Mouse (Mus musculus): ENCODE measurements at regions not wholly inside any gene's neighbourhood (a gene's known extent, or its start where the extent isn't known, plus 50 kb on each side); places are given as distances from the start of the nearest gene placed in this dataset.

- no peak overlapping the region for H3K4me2 ChIP-seq (ENCODE audit: low read depth)
- no peak for DNase-seq (ENCODE audit: low spot score)
- 71% methylated on average over 3 of the region's 3 CpGs for WGBS
- no peaks in the 10 kb centered on the region for H3K4me1 ChIP-seq (ENCODE audit: control insufficient read depth, insufficient read depth, low read length)
- no peak for ATAC-seq (ENCODE audit: insufficient read depth, low FRiP score, low TSS enrichment)
- H3K9ac ChIP-seq (ENCODE audit: low read length): no peak overlapping the region
- no peaks in the 10 kb centered on the region for H3K36me3 ChIP-seq (ENCODE audit: control insufficient read depth, insufficient read depth, low read length)
- no peaks in the 10 kb centered on the region for H3K9me3 ChIP-seq (ENCODE audit: control insufficient read depth, low read length)
- no peak overlapping the region for H3K4me3 ChIP-seq (ENCODE audit: low read depth, low read length)
- H3K27me3 ChIP-seq (ENCODE audit: control insufficient read depth, insufficient read depth, low read length): no peaks in the 10 kb centered on the region
- H3K27ac ChIP-seq (ENCODE audit: low read depth, low read length): no peak overlapping the region
Measured at GRCm38 (mm10) chr1:33098062-33098461, 551.0 kb upstream of the Gm5415 start.

GRCm38 (mm10) chr1:33096851-33097250, 549.8 kb upstream of the Gm5415 start:
- no peak for ATAC-seq (ENCODE audit: insufficient read depth, low FRiP score, low TSS enrichment)
- Histone ChIP-seq H3K4me1 (ENCODE audit: control insufficient read depth, insufficient read depth, low read length) (no peaks in the 10 kb centered on the region), H3K9ac (ENCODE audit: low read length) (no peak overlapping the region), H3K27me3 (ENCODE audit: control insufficient read depth, insufficient read depth, low read length) (no peaks in the 10 kb centered on the region), H3K4me3 (ENCODE audit: low read depth, low read length) (no peak overlapping the region), H3K9me3 (ENCODE audit: control insufficient read depth, low read length) (no peaks in the 10 kb centered on the region), H3K36me3 (ENCODE audit: control insufficient read depth, insufficient read depth, low read length) (no peaks in the 10 kb centered on the region), H3K4me2 (ENCODE audit: low read depth) (no peak overlapping the region), H3K27ac (ENCODE audit: low read depth, low read length) (no peak overlapping the region)
- 86% methylated on average over 1 of the region's 1 CpGs for WGBS
- DNase-seq (ENCODE audit: low spot score): no peak

- 91% methylated on average over 1 of the region's 1 CpGs for WGBS
- H3K4me3 ChIP-seq (ENCODE audit: low read depth, low read length): no peak overlapping the region
- H3K9ac ChIP-seq (ENCODE audit: low read length): no peak overlapping the region
- no peaks in the 10 kb centered on the region for H3K27me3 ChIP-seq (ENCODE audit: control insufficient read depth, insufficient read depth, low read length)
- no peak for ATAC-seq (ENCODE audit: insufficient read depth, low FRiP score, low TSS enrichment)
- DNase-seq (ENCODE audit: low spot score): no peak
- H3K4me1 ChIP-seq (ENCODE audit: control insufficient read depth, insufficient read depth, low read length): no peaks in the 10 kb centered on the region
- H3K4me2 ChIP-seq (ENCODE audit: low read depth): no peak overlapping the region
- H3K9me3 ChIP-seq (ENCODE audit: control insufficient read depth, low read length): no peaks in the 10 kb centered on the region
- H3K27ac ChIP-seq (ENCODE audit: low read depth, low read length): no peak overlapping the region
- no peaks in the 10 kb centered on the region for H3K36me3 ChIP-seq (ENCODE audit: control insufficient read depth, insufficient read depth, low read length)
Measured at GRCm38 (mm10) chr1:33074551-33074950, 527.5 kb upstream of the Gm5415 start.

GRCm38 (mm10) chr1:33058010-33058409, 510.9 kb upstream of the Gm5415 start:
- Histone ChIP-seq H3K4me1 (ENCODE audit: control insufficient read depth, insufficient read depth, low read length) (no peaks in the 10 kb centered on the region), H3K4me2 (ENCODE audit: low read depth) (no peak overlapping the region), H3K27me3 (ENCODE audit: control insufficient read depth, insufficient read depth, low read length) (no peaks in the 10 kb centered on the region), H3K27ac (ENCODE audit: low read depth, low read length) (no peak overlapping the region), H3K9me3 (ENCODE audit: control insufficient read depth, low read length) (no peaks in the 10 kb centered on the region), H3K4me3 (ENCODE audit: low read depth, low read length) (no peak overlapping the region), H3K9ac (ENCODE audit: low read length) (no peak overlapping the region), H3K36me3 (ENCODE audit: control insufficient read depth, insufficient read depth, low read length) (no peaks in the 10 kb centered on the region)
- no peak for DNase-seq (ENCODE audit: low spot score)
- ATAC-seq (ENCODE audit: insufficient read depth, low FRiP score, low TSS enrichment): no peak
- WGBS: 81% methylated on average over 2 of the region's 2 CpGs

- ATAC-seq (ENCODE audit: insufficient read depth, low FRiP score, low TSS enrichment): no peak
- Histone ChIP-seq H3K36me3 (ENCODE audit: control insufficient read depth, insufficient read depth, low read length) (no peaks in the 10 kb centered on the region), H3K4me1 (ENCODE audit: control insufficient read depth, insufficient read depth, low read length) (no peaks in the 10 kb centered on the region), H3K9me3 (ENCODE audit: control insufficient read depth, low read length) (no peaks in the 10 kb centered on the region), H3K27me3 (ENCODE audit: control insufficient read depth, insufficient read depth, low read length) (no peaks in the 10 kb centered on the region), H3K4me2 (ENCODE audit: low read depth) (no peak overlapping the region), H3K4me3 (ENCODE audit: low read depth, low read length) (no peak overlapping the region), H3K27ac (ENCODE audit: low read depth, low read length) (no peak overlapping the region), H3K9ac (ENCODE audit: low read length) (no peak overlapping the region)
- no peak for DNase-seq (ENCODE audit: low spot score)
- 90% methylated on average over 2 of the region's 2 CpGs for WGBS
Measured at GRCm38 (mm10) chr1:33044388-33044787, 497.3 kb upstream of the Gm5415 start.

GRCm38 (mm10) chr1:33042424-33042823, 495.3 kb upstream of the Gm5415 start:
- Histone ChIP-seq H3K4me1 (ENCODE audit: control insufficient read depth, insufficient read depth, low read length) (no peaks in the 10 kb centered on the region), H3K9ac (ENCODE audit: low read length) (no peak overlapping the region), H3K27ac (ENCODE audit: low read depth, low read length) (no peak overlapping the region), H3K9me3 (ENCODE audit: control insufficient read depth, low read length) (no peaks in the 10 kb centered on the region), H3K36me3 (ENCODE audit: control insufficient read depth, insufficient read depth, low read length) (no peaks in the 10 kb centered on the region), H3K4me2 (ENCODE audit: low read depth) (no peak overlapping the region), H3K4me3 (ENCODE audit: low read depth, low read length) (no peak overlapping the region), H3K27me3 (ENCODE audit: control insufficient read depth, insufficient read depth, low read length) (no peaks in the 10 kb centered on the region)
- ATAC-seq (ENCODE audit: insufficient read depth, low FRiP score, low TSS enrichment) (0 out of 2 replicates have a peak, but pooled peaks have one; percentile 35), DNase-seq (ENCODE audit: low spot score) (no peak)
- WGBS: 33% methylated on average over 2 of the region's 2 CpGs

- no peak overlapping the region for H3K4me3 ChIP-seq (ENCODE audit: low read depth, low read length)
- no peak overlapping the region for H3K9ac ChIP-seq (ENCODE audit: low read length)
- no peaks in the 10 kb centered on the region for H3K9me3 ChIP-seq (ENCODE audit: control insufficient read depth, low read length)
- 79% methylated on average over 4 of the region's 4 CpGs for WGBS
- DNase-seq (ENCODE audit: low spot score) (no peak), ATAC-seq (ENCODE audit: insufficient read depth, low FRiP score, low TSS enrichment) (no peak)
- no peak overlapping the region for H3K27ac ChIP-seq (ENCODE audit: low read depth, low read length)
- no peaks in the 10 kb centered on the region for H3K27me3 ChIP-seq (ENCODE audit: control insufficient read depth, insufficient read depth, low read length)
- H3K4me2 ChIP-seq (ENCODE audit: low read depth): no peak overlapping the region
- H3K36me3 ChIP-seq (ENCODE audit: control insufficient read depth, insufficient read depth, low read length): no peaks in the 10 kb centered on the region
- H3K4me1 ChIP-seq (ENCODE audit: control insufficient read depth, insufficient read depth, low read length): no peaks in the 10 kb centered on the region
Measured at GRCm38 (mm10) chr1:33040740-33041139, 493.6 kb upstream of the Gm5415 start.

GRCm38 (mm10) chr1:33031991-33032390, 484.9 kb upstream of the Gm5415 start:
- Histone ChIP-seq H3K4me1 (ENCODE audit: control insufficient read depth, insufficient read depth, low read length) (no peaks in the 10 kb centered on the region), H3K9me3 (ENCODE audit: control insufficient read depth, low read length) (no peaks in the 10 kb centered on the region), H3K36me3 (ENCODE audit: control insufficient read depth, insufficient read depth, low read length) (no peaks in the 10 kb centered on the region), H3K4me3 (ENCODE audit: low read depth, low read length) (no peak overlapping the region), H3K27me3 (ENCODE audit: control insufficient read depth, insufficient read depth, low read length) (no peaks in the 10 kb centered on the region), H3K9ac (ENCODE audit: low read length) (no peak overlapping the region), H3K27ac (ENCODE audit: low read depth, low read length) (no peak overlapping the region), H3K4me2 (ENCODE audit: low read depth) (no peak overlapping the region)
- ATAC-seq (ENCODE audit: insufficient read depth, low FRiP score, low TSS enrichment) (no peak), DNase-seq (ENCODE audit: low spot score) (no peak)
- 88% methylated on average over 3 of the region's 3 CpGs for WGBS

- WGBS: 68% methylated on average over 8 of the region's 8 CpGs
- Histone ChIP-seq H3K9me3 (ENCODE audit: control insufficient read depth, low read length) (no peaks in the 10 kb centered on the region), H3K4me2 (ENCODE audit: low read depth) (no peak overlapping the region), H3K27ac (ENCODE audit: low read depth, low read length) (no peak overlapping the region), H3K4me1 (ENCODE audit: control insufficient read depth, insufficient read depth, low read length) (no peaks in the 10 kb centered on the region), H3K36me3 (ENCODE audit: control insufficient read depth, insufficient read depth, low read length) (no peaks in the 10 kb centered on the region), H3K9ac (ENCODE audit: low read length) (no peak overlapping the region), H3K4me3 (ENCODE audit: low read depth, low read length) (no peak overlapping the region), H3K27me3 (ENCODE audit: control insufficient read depth, insufficient read depth, low read length) (no peaks in the 10 kb centered on the region)
- no peak for ATAC-seq (ENCODE audit: insufficient read depth, low FRiP score, low TSS enrichment)
- DNase-seq (ENCODE audit: low spot score): no peak
Measured at GRCm38 (mm10) chr1:33026683-33027415, 479.8 kb upstream of the Gm5415 start.
